Mouse (Mus musculus) skeletal muscle tissue, adult 2 months (tissue): ENCODE measurements around the gene Rhox4c.
"Not testable (repeated sequence)": the region's sequence is repeated elsewhere in the genome, so short reads cannot be mapped to it uniquely, and the experiment has no call there.

ENCODE experiments used
- DNase-seq: peaks from one replicate; pipeline ENCODE4 v3.0.0-alpha.2; 2012; ENCODE audit warnings: low read depth, low spot score

The Rhox4c gene

GRCm38 (mm10) chrX:37480037-37480436 is at the start of gene Rhox4c:
TSS of gene Rhox4c (plus strand) at chrX:37480337.
- not testable (repeated sequence) for DNase-seq

- DNase-seq, result not testable (repeated sequence)
Measured at GRCm38 (mm10) chrX:37432194-37432593, 47.9 kb upstream of the Rhox4c start, which contains the start of gene Rhox4b. TSS of gene Rhox4b (plus strand) at chrX:37432494.

DNA sequence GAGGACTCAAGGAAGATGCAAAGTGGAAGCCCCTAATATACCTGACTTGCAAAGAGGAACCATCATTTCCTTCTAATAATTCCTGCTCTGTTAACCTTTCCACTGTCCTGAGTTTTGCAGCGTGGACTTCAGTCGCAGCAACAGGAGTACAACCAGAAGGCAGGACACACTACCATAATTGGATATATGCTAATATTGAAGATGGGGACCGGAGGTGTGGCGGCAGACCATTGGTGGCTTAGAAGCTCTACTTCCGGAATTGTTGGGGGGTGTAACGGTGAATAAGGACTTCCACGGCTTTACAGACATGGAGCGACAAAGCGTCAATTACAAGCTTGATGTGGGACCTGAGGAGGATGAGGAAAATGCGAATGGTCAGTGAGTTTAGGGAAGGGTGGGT is 26.8 kb upstream of the Rhox4c start, which contains the start of gene Rhox2c:
Rhox2c (plus strand) TSS at position 301 of the 400 bp plus-strand sequence.
- not testable (repeated sequence) for DNase-seq

DNA sequence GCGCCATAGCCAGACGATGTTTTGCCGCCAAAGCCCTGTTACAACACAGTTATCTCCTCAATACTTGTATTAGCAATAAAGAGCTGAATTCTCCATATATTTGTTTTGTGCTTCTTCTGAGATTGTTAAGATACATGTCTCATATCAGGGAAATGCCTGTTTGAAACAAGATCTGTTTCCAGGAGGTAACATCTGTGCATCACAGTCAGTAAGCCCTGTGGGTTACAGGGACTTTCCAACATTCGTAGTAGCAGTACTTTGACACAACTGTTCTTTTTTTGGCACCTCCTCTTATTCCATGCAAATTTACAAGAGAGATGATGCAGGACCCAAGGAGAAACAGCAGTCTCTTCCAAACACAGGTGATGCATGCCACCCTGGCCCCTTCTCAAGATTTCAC is 21.9 kb upstream of the Rhox4c start, which contains the start of gene Rhox3c:
Rhox3c (plus strand) TSS at position 301 of the 400 bp plus-strand sequence.
- DNase-seq, result not testable (repeated sequence)

DNA sequence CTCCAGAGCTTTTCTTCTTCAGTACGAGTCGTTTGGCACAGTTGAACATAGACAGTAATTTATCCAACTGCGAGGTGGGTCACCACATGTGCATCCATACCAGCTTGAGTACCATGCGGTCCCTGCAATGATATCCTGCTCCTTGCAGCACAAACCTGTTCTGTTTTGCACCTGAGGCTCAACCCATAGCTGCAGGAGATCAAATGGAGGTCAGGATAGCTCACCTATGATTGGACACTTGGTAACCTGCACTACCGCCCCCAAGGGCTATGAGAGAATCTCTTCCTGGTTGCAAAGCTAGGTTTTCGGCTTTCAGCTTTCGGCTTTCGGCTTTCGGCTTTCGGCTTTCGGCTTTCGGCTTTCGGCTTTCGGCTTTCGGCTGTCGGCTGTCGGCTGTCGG is 33.9 kb downstream of the Rhox4c start, which contains the start of gene Rhox4d:
Rhox4d (plus strand) TSS at position 301 of the 400 bp plus-strand sequence.
- DNase-seq, result not testable (repeated sequence)

DNA sequence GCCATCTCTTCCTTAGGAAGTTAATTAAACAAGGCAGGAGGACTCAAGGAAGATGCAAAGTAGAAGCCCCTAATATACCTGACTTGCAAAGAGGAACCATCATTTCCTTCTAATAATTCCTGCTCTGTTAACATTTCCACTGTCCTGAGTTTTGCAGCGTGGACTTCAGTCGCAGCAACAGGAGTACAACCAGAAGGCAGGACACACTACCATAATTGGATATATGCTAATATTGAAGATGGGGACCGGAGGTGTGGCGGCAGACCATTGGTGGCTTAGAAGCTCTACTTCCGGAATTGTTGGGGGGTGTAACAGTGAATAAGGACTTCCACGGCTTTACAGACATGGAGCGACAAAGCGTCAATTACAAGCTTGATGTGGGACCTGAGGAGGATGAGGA is 50.0 kb downstream of the Rhox4c start, which contains the start of gene Rhox2e:
Rhox2e (plus strand) TSS at position 301 of the 400 bp plus-strand sequence.
- not testable (repeated sequence) for DNase-seq
